Mouse (Mus musculus) midbrain, embryonic 12.5 days (tissue): ENCODE results near the gene Itpk1. TPM values are rescaled to one million over a fixed set of nuclear protein-coding genes. Genes with fewer than 3 reads are reported as not detected.

Experiments used
- ATAC-seq: fragments of 200-750 bp; cut with Nextera tagmentation; 2 replicates; pipeline ENCODE4 v1.8.0; 2017; ENCODE audit warnings: low read depth, moderate TSS enrichment, moderate library complexity; ENCODE audit not compliant: low FRiP score
- H3K27ac ChIP-seq: fragments of 300-500 bp; sonication (generic); replicated peaks from 2 replicates; pipeline ENCODE4 v1.5.1; 2016; ENCODE audit warnings: mild to moderate bottlenecking
- H3K27me3 ChIP-seq: fragments of 300-500 bp; sonication (generic); 2 replicates; pipeline ENCODE4 v1.6.1; 2016; ENCODE audit warnings: mild to moderate bottlenecking
- H3K36me3 ChIP-seq: fragments of 300-500 bp; sonication (generic); 2 replicates; pipeline ENCODE4 v1.6.1; 2016
- H3K4me1 ChIP-seq: fragments of 300-500 bp; sonication (generic); 2 replicates; pipeline ENCODE4 v1.6.1; 2016
- H3K4me2 ChIP-seq: fragments of 300-500 bp; sonication (generic); replicated peaks from 2 replicates; pipeline ENCODE4 v1.6.1; 2016; ENCODE audit warnings: mild to moderate bottlenecking, moderate library complexity
- H3K4me3 ChIP-seq: fragments of 300-500 bp; sonication (generic); 2 replicates; pipeline ENCODE4 v1.5.1; 2016; ENCODE audit warnings: mild to moderate bottlenecking
- H3K9ac ChIP-seq: fragments of 300-500 bp; sonication (generic); replicated peaks from 2 replicates; pipeline ENCODE4 v1.6.1; 2016; ENCODE audit warnings: mild to moderate bottlenecking, moderate library complexity
- H3K9me3 ChIP-seq: fragments of 300-500 bp; sonication (generic); 2 replicates; pipeline ENCODE4 v1.6.1; 2016; ENCODE audit warnings: mild to moderate bottlenecking
- WGBS: fragments of 180-500 bp; shearing (Covaris S2); methylation state at CpG from one replicate; pipeline ENCODE4 v1.1.7; 2016; 5-methylcytosine and 5-hydroxymethylcytosine counted together
- polyA plus RNA-seq: library from polyadenylated mRNA; unstranded; fragments of >200 nt; fragmentation: Nextera tagmentation; extraction: Ambion mirVana; gene quantifications from 2 replicates; pipeline ENCODE4 v1.2.1, GENCODE M21; 2016

Itpk1 gene
- polyA plus RNA-seq, 1 experiment from 2014 or later: 15.4 TPM

- Histone ChIP-seq H3K4me2 (no peak overlapping the region), H3K36me3 (no peaks in the 10 kb centered on the region), H3K4me3 (no peak overlapping the region), H3K4me1 (0 out of 2 replicates have a peak, but pooled peaks cover 8% of the 10 kb centered on the region), H3K27me3 (no peaks in the 10 kb centered on the region), H3K9ac (no peak overlapping the region), H3K27ac (no peak overlapping the region), H3K9me3 (no peaks in the 10 kb centered on the region)
- no peak for ATAC-seq
- WGBS: 94% methylated on average over 8 of the region's 8 CpGs
Measured at GRCm38 (mm10) chr12:102610927-102611326, 93.8 kb downstream of the Itpk1 start.

GRCm38 (mm10) chr12:102607808-102608517 is 96.8 kb downstream of the Itpk1 start:
- 84% methylated on average over 11 of the region's 11 CpGs for WGBS
- H3K36me3 ChIP-seq: no peaks in the 10 kb centered on the region

GRCm38 (mm10) chr12:102607066-102607465 is 97.7 kb downstream of the Itpk1 start:
- 89% methylated on average over 8 of the region's 8 CpGs for WGBS
- peaks cover 11% of the 10 kb centered on the region for H3K4me1 ChIP-seq

More at GRCm38 (mm10) chr12:102607808-102608517, 96.8 kb downstream of the Itpk1 start:
- Histone ChIP-seq H3K27me3 (no peaks in the 10 kb centered on the region), H3K27ac (no peak overlapping the region), H3K4me3 (no peak overlapping the region), H3K9me3 (no peaks in the 10 kb centered on the region), H3K4me1 (0 out of 2 replicates have a peak, but pooled peaks cover 7% of the 10 kb centered on the region), H3K9ac (no peak overlapping the region), H3K4me2 (no peak overlapping the region)
- ATAC-seq: no peak

GRCm38 (mm10) chr12:102605607-102606006 is 99.1 kb downstream of the Itpk1 start:
- H3K4me1 ChIP-seq: peaks cover 26% of the 10 kb centered on the region
- 88% methylated on average over 6 of the region's 6 CpGs for WGBS
- H3K9me3 ChIP-seq: no peaks in the 10 kb centered on the region
- H3K4me2 ChIP-seq: no peak overlapping the region
- ATAC-seq: no peak
- no peaks in the 10 kb centered on the region for H3K36me3 ChIP-seq
- no peak overlapping the region for H3K27ac ChIP-seq
- H3K4me3 ChIP-seq: no peak overlapping the region
- no peaks in the 10 kb centered on the region for H3K27me3 ChIP-seq
- no peak overlapping the region for H3K9ac ChIP-seq

More at GRCm38 (mm10) chr12:102607066-102607465, 97.7 kb downstream of the Itpk1 start:
- Histone ChIP-seq H3K9me3 (no peaks in the 10 kb centered on the region), H3K4me3 (no peak overlapping the region), H3K4me2 (no peak overlapping the region), H3K27me3 (no peaks in the 10 kb centered on the region), H3K27ac (no peak overlapping the region), H3K9ac (no peak overlapping the region), H3K36me3 (no peaks in the 10 kb centered on the region)
- ATAC-seq: no peak

GRCm38 (mm10) chr12:102602255-102603041 is 102.3 kb downstream of the Itpk1 start:
- H3K4me2 ChIP-seq: no peak overlapping the region
- 80% methylated on average over 9 of the region's 9 CpGs for WGBS
- no peak for ATAC-seq
- H3K27ac ChIP-seq: no peak overlapping the region
- H3K9ac ChIP-seq: no peak overlapping the region
- H3K36me3 ChIP-seq: 0 out of 2 replicates have a peak, but pooled peaks cover 2% of the 10 kb centered on the region
- no peak overlapping the region for H3K4me3 ChIP-seq
- no peaks in the 10 kb centered on the region for H3K9me3 ChIP-seq
- H3K27me3 ChIP-seq: no peaks in the 10 kb centered on the region
- H3K4me1 ChIP-seq: peaks cover 25% of the 10 kb centered on the region

GRCm38 (mm10) chr12:102601847-102602246 is 102.9 kb downstream of the Itpk1 start:
- H3K9me3 ChIP-seq: no peaks in the 10 kb centered on the region
- no peaks in the 10 kb centered on the region for H3K27me3 ChIP-seq
- no peak for ATAC-seq
- no peak overlapping the region for H3K9ac ChIP-seq
- WGBS: 27% methylated on average over 8 of the region's 8 CpGs
- no peak overlapping the region for H3K27ac ChIP-seq
- H3K36me3 ChIP-seq: 0 out of 2 replicates have a peak, but pooled peaks cover 2% of the 10 kb centered on the region
- peaks cover 25% of the 10 kb centered on the region for H3K4me1 ChIP-seq
- no peak overlapping the region for H3K4me3 ChIP-seq
- no peak overlapping the region for H3K4me2 ChIP-seq

- H3K4me1 ChIP-seq: peaks cover 25% of the 10 kb centered on the region
- no peak overlapping the region for H3K4me2 ChIP-seq
- no peaks in the 10 kb centered on the region for H3K9me3 ChIP-seq
- ATAC-seq: no peak
- H3K27me3 ChIP-seq: no peaks in the 10 kb centered on the region
- no peak overlapping the region for H3K27ac ChIP-seq
- H3K4me3 ChIP-seq: no peak overlapping the region
- WGBS: 76% methylated on average over 6 of the region's 6 CpGs
- 0 out of 2 replicates have a peak, but pooled peaks cover 2% of the 10 kb centered on the region for H3K36me3 ChIP-seq
- H3K9ac ChIP-seq: no peak overlapping the region
Measured at GRCm38 (mm10) chr12:102600345-102600744, 104.4 kb downstream of the Itpk1 start.

- Histone ChIP-seq H3K4me3 (no peak overlapping the region), H3K4me1 (peaks cover 25% of the 10 kb centered on the region), H3K27me3 (no peaks in the 10 kb centered on the region), H3K9ac (no peak overlapping the region), H3K36me3 (0 out of 2 replicates have a peak, but pooled peaks cover 2% of the 10 kb centered on the region), H3K4me2 (no peak overlapping the region), H3K9me3 (no peaks in the 10 kb centered on the region), H3K27ac (no peak overlapping the region)
- 83% methylated on average over 7 of the region's 7 CpGs for WGBS
- no peak; the same call in 1 of the 2 replicates for ATAC-seq
Measured at GRCm38 (mm10) chr12:102599801-102600200, 104.9 kb downstream of the Itpk1 start.

GRCm38 (mm10) chr12:102598535-102598934 is 106.2 kb downstream of the Itpk1 start:
- 92% methylated on average over 3 of the region's 3 CpGs for WGBS
- Histone ChIP-seq H3K27ac (no peak overlapping the region), H3K4me2 (no peak overlapping the region), H3K9me3 (no peaks in the 10 kb centered on the region), H3K9ac (no peak overlapping the region), H3K36me3 (0 out of 2 replicates have a peak, but pooled peaks cover 2% of the 10 kb centered on the region), H3K4me3 (no peak overlapping the region), H3K4me1 (peaks cover 36% of the 10 kb centered on the region), H3K27me3 (no peaks in the 10 kb centered on the region)
- ATAC-seq: no peak

GRCm38 (mm10) chr12:102597466-102597865 is 107.3 kb downstream of the Itpk1 start:
- no peak for ATAC-seq
- no peaks in the 10 kb centered on the region for H3K27me3 ChIP-seq
- WGBS: 87% methylated on average over 4 of the region's 4 CpGs
- no peak overlapping the region for H3K27ac ChIP-seq
- H3K9ac ChIP-seq: no peak overlapping the region
- peaks cover 38% of the 10 kb centered on the region for H3K4me1 ChIP-seq
- no peak overlapping the region for H3K4me2 ChIP-seq
- H3K9me3 ChIP-seq: no peaks in the 10 kb centered on the region
- H3K36me3 ChIP-seq: 0 out of 2 replicates have a peak, but pooled peaks cover 2% of the 10 kb centered on the region
- H3K4me3 ChIP-seq: no peak overlapping the region

- Histone ChIP-seq H3K9ac (no peak overlapping the region), H3K4me2 (no peak overlapping the region)
- 85% methylated on average over 7 of the region's 7 CpGs for WGBS
Measured at GRCm38 (mm10) chr12:102596410-102596809, 108.3 kb downstream of the Itpk1 start.

GRCm38 (mm10) chr12:102594627-102595026 is 110.1 kb downstream of the Itpk1 start:
- H3K36me3 ChIP-seq: 0 out of 2 replicates have a peak, but pooled peaks cover 2% of the 10 kb centered on the region
- H3K27ac ChIP-seq: no peak overlapping the region
- H3K4me1 ChIP-seq: peaks cover 15% of the 10 kb centered on the region
- H3K9ac ChIP-seq: no peak overlapping the region
- H3K27me3 ChIP-seq: no peaks in the 10 kb centered on the region
- no peak overlapping the region for H3K4me3 ChIP-seq
- H3K4me2 ChIP-seq: no peak overlapping the region
- H3K9me3 ChIP-seq: no peaks in the 10 kb centered on the region
- ATAC-seq: no peak
- WGBS: 74% methylated on average over 9 of the region's 9 CpGs

More at GRCm38 (mm10) chr12:102596410-102596809, 108.3 kb downstream of the Itpk1 start:
- no peak for ATAC-seq
- Histone ChIP-seq H3K4me3 (no peak overlapping the region), H3K27ac (no peak overlapping the region), H3K36me3 (0 out of 2 replicates have a peak, but pooled peaks cover 2% of the 10 kb centered on the region), H3K9me3 (no peaks in the 10 kb centered on the region), H3K4me1 (peaks cover 27% of the 10 kb centered on the region), H3K27me3 (no peaks in the 10 kb centered on the region)
